Mouse (Mus musculus): ENCODE results near the gene Rab11fip4. TPM values are rescaled to one million over a fixed set of nuclear protein-coding genes. Genes with fewer than 3 reads are reported as not detected.

The Rab11fip4 gene
- polyA plus RNA-seq, 1 experiment, result 4.7 TPM

DNA sequence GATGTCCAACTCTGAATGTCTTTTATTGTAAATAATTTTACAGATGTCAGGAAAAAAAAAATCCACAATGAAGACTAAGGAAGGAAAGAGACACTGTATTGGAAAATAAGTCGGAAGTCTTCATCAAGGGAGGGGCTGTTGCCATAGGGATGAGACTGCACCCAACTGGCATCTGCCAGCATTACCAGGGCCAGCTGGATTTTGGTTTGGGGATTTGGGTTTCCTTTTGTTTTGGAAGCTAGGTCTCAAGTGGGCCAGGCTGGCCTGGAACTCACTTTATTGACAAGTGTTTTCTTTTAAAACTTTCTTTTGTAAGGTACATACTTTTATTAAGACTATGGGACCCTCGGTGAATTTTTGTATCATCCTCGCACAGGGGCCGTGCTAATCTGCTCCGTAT is 47.7 kb downstream of the Rab11fip4 start:
- H3K4me1 ChIP-seq (ENCODE audit: control insufficient read depth, insufficient read depth, low read length), result no peaks in the 10 kb centered on the region; the same call in 1 of the 2 replicates
- WGBS, result 88% methylated on average over 5 of the region's 5 CpGs
- TF ChIP-seq POLR2A (IDR thresholded peaks at IDR 0.05; ENCODE audit: borderline replicate concordance, control insufficient read depth, low read depth, low read length) (no peak), CTCF (IDR thresholded peaks at IDR 0.05; ENCODE audit: control insufficient read depth, insufficient read depth, low read length) (no peak)

DNA sequence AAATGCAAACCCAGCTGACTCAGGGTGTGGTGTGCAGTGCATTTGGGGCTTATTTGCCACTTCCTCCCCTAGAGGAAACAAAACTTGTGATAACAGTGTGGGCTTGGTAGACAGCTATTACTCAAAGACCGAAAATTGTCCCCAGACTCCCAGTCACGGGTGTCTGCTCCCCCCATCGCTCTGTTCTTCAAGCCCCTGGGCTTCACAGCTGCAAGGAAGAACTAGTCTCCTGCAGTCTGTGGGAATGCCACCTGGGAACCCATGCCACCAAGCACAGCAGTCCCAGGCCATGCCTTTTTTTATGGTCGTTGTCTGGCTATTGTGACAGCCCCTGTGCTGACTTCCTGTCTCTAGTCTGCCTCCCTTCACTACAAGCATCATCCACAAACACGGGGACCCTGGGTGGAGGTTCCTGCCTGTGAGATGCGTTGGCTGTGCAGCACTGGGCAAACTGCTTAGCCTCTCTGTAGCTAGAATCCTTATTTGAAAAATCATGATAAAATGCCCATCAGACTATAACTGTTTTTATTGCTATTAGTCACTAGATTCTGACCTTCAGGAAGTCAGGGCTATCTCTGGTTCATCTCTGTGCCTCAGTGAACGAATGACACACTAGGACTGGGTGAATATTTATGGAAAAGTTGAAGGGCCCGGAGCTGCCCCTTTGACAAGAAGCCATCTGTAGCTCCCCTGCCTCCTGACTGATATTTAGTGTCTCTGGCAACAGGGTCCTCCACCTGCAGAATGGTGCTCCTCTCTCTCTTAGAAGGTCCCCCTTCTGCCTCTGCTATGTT is 50.1 kb downstream of the Rab11fip4 start:
- no peak for TF ChIP-seq POLR2A (IDR thresholded peaks at IDR 0.05; ENCODE audit: borderline replicate concordance, control insufficient read depth, low read depth, low read length)
- H3K4me3 ChIP-seq (replicated peaks; ENCODE audit: control insufficient read depth, low read depth, low read length), result no peak overlapping the region
- 7% methylated on average over 8 of the region's 8 CpGs for WGBS
- peak overlapping the region; percentile 74 for H3K27ac ChIP-seq (ENCODE audit: control insufficient read depth, insufficient read depth, low read depth, low read length, poor library complexity)
- no peaks in the 10 kb centered on the region; the same call in 1 of the 2 replicates for H3K4me1 ChIP-seq (ENCODE audit: control insufficient read depth, insufficient read depth, low read length)

More for the DNA sequence above, 47.7 kb downstream of the Rab11fip4 start:
- Histone ChIP-seq H3K27ac (ENCODE audit: control insufficient read depth, insufficient read depth, low read depth, low read length, poor library complexity) (no peak overlapping the region), H3K4me3 (replicated peaks; ENCODE audit: control insufficient read depth, low read depth, low read length) (no peak overlapping the region)

DNA sequence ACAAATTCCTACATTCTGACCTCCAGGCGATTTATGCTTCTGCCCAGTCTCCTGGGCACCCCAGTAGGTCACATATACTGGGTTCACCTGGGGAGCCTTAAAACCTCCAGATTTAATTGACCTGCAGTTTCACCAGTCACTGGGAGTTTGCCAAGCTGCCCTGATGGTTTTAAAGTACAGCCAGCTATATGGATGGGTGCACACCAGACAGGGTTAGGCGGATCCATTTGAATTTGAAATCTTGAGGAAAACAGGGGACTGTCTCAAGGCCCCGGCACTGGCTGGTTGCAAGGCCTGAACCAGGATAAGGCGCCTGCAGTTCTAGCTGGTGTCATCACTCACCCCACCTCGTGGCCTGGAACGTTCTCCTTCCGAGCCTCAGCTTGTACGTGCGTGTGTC is 52.7 kb downstream of the Rab11fip4 start:
- no peaks in the 10 kb centered on the region; the same call in 1 of the 2 replicates for H3K4me1 ChIP-seq (ENCODE audit: control insufficient read depth, insufficient read depth, low read length)
- H3K27ac ChIP-seq (ENCODE audit: control insufficient read depth, insufficient read depth, low read depth, low read length, poor library complexity), result no peak overlapping the region
- WGBS, result 88% methylated on average over 9 of the region's 9 CpGs
- no peak for TF ChIP-seq POLR2A (IDR thresholded peaks at IDR 0.05; ENCODE audit: borderline replicate concordance, control insufficient read depth, low read depth, low read length)
- TF ChIP-seq CTCF (IDR thresholded peaks at IDR 0.05; ENCODE audit: control insufficient read depth, insufficient read depth, low read length), result no peak
- H3K4me3 ChIP-seq (replicated peaks; ENCODE audit: control insufficient read depth, low read depth, low read length), result no peak overlapping the region

DNA sequence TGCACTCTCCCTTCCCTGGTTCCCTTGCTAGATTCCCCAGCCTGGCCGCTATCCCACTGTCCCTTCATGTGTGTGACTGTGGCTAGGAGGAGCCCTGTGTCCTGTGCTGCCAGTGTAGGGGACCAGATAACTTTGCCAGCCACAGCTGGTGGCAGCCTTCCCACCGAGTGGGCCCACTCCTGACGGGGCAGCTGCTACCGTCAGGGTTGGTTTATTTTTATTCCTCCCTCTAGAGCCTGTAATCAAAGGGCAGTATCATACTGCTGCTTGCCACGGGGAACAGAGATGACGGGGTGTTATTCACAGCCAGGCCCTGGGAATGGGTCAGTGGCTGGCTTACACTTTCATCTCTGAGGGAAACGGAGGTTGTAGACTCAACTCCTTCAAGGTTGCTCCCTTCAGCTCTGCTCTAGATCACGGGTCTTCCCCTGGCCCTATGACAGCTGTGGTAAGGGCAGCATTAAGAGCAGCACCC is 53.7 kb downstream of the Rab11fip4 start:
- TF ChIP-seq POLR2A (IDR thresholded peaks at IDR 0.05; ENCODE audit: borderline replicate concordance, control insufficient read depth, low read depth, low read length), result no peak
- no peak for TF ChIP-seq CTCF (IDR thresholded peaks at IDR 0.05; ENCODE audit: control insufficient read depth, insufficient read depth, low read length)
- WGBS, result 64% methylated on average over 8 of the region's 8 CpGs

GRCm38 (mm10) chr11:79646026-79646425 is 55.0 kb downstream of the Rab11fip4 start:
- H3K4me1 ChIP-seq (ENCODE audit: control insufficient read depth, insufficient read depth, low read length), result no peaks in the 10 kb centered on the region; the same call in 1 of the 2 replicates
- 71% methylated on average over 5 of the region's 5 CpGs for WGBS
- no peak overlapping the region for H3K4me3 ChIP-seq (replicated peaks; ENCODE audit: control insufficient read depth, low read depth, low read length)
- TF ChIP-seq CTCF (IDR thresholded peaks at IDR 0.05; ENCODE audit: control insufficient read depth, insufficient read depth, low read length), result no peak
- TF ChIP-seq POLR2A (IDR thresholded peaks at IDR 0.05; ENCODE audit: borderline replicate concordance, control insufficient read depth, low read depth, low read length), result no peak
- no peak overlapping the region for H3K27ac ChIP-seq (ENCODE audit: control insufficient read depth, insufficient read depth, low read depth, low read length, poor library complexity)

More for the DNA sequence above, 53.7 kb downstream of the Rab11fip4 start:
- H3K4me1 ChIP-seq (ENCODE audit: control insufficient read depth, insufficient read depth, low read length), result no peaks in the 10 kb centered on the region; the same call in 1 of the 2 replicates
- H3K4me3 ChIP-seq (replicated peaks; ENCODE audit: control insufficient read depth, low read depth, low read length), result no peak overlapping the region
- no peak overlapping the region for H3K27ac ChIP-seq (ENCODE audit: control insufficient read depth, insufficient read depth, low read depth, low read length, poor library complexity)

DNA sequence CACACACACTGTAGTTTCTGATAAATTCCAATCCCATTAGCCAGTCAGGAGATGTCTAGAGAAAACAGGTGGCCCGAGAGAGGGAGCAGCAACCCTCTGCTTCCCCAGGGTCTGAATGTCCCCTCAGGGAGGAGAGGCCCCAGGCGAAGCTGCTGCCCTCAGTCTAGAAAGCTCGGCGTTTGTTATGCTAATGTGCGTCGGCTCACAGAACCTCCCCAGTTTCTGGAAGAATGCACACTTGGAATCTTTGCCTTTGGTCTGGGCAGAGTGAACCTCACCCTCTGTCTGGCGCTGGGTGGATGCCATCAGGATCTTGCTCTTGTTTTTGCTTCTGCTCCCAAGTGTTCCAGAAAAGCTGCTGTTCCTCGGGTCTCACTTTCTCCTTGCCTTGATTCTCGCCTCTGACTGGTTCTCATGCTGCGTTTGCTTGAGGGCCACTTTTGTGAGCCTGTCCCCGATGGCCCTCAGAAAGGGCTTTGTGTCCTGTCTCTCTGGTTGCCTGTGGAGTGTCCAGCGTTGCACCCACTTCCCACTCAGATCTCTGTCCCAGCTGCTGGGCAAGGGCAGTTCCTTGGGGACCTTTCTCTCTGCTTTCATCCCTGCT is 55.6 kb downstream of the Rab11fip4 start:
- Histone ChIP-seq H3K4me1 (ENCODE audit: control insufficient read depth, insufficient read depth, low read length) (no peaks in the 10 kb centered on the region; the same call in 1 of the 2 replicates), H3K4me3 (replicated peaks; ENCODE audit: control insufficient read depth, low read depth, low read length) (no peak overlapping the region), H3K27ac (ENCODE audit: control insufficient read depth, insufficient read depth, low read depth, low read length, poor library complexity) (no peak overlapping the region)
- WGBS, result 75% methylated on average over 12 of the region's 12 CpGs
- TF ChIP-seq CTCF (IDR thresholded peaks at IDR 0.05; ENCODE audit: control insufficient read depth, insufficient read depth, low read length), result no peak
- no peak for TF ChIP-seq POLR2A (IDR thresholded peaks at IDR 0.05; ENCODE audit: borderline replicate concordance, control insufficient read depth, low read depth, low read length)

- Histone ChIP-seq H3K27ac (ENCODE audit: control insufficient read depth, insufficient read depth, low read depth, low read length, poor library complexity) (no peak overlapping the region), H3K4me1 (ENCODE audit: control insufficient read depth, insufficient read depth, low read length) (no peaks in the 10 kb centered on the region), H3K4me3 (replicated peaks; ENCODE audit: control insufficient read depth, low read depth, low read length) (no peak overlapping the region)
- 65% methylated on average over 8 of the region's 8 CpGs for WGBS
- no peak for TF ChIP-seq POLR2A (IDR thresholded peaks at IDR 0.05; ENCODE audit: borderline replicate concordance, control insufficient read depth, low read depth, low read length)
- no peak for TF ChIP-seq CTCF (IDR thresholded peaks at IDR 0.05; ENCODE audit: control insufficient read depth, insufficient read depth, low read length)
Measured at GRCm38 (mm10) chr11:79647071-79647501, 56.1 kb downstream of the Rab11fip4 start.

- WGBS, result 27% methylated on average over 5 of the region's 5 CpGs
Measured at GRCm38 (mm10) chr11:79650359-79650835, 59.4 kb downstream of the Rab11fip4 start.

More at GRCm38 (mm10) chr11:79650359-79650835, 59.4 kb downstream of the Rab11fip4 start:
- TF ChIP-seq CTCF (IDR thresholded peaks at IDR 0.05; ENCODE audit: control insufficient read depth, insufficient read depth, low read length) (no peak), POLR2A (IDR thresholded peaks at IDR 0.05; ENCODE audit: borderline replicate concordance, control insufficient read depth, low read depth, low read length) (no peak)
- Histone ChIP-seq H3K4me1 (ENCODE audit: control insufficient read depth, insufficient read depth, low read length) (peaks cover 2% of the 10 kb centered on the region; the same call in 1 of the 2 replicates), H3K27ac (ENCODE audit: control insufficient read depth, insufficient read depth, low read depth, low read length, poor library complexity) (no peak overlapping the region), H3K4me3 (replicated peaks; ENCODE audit: control insufficient read depth, low read depth, low read length) (no peak overlapping the region)
